Mouse (Mus musculus): ENCODE measurements around the gene Nfkbib. TPM values are rescaled to one million over a fixed set of nuclear protein-coding genes. Genes with fewer than 3 reads are reported as not detected.
A peak's percentile ranks its signal among the peaks of the same experiment; 100 is the strongest.

Nfkbib gene
- polyA plus RNA-seq, 1 experiment from 2014 or later, result 38.9 TPM

DNA sequence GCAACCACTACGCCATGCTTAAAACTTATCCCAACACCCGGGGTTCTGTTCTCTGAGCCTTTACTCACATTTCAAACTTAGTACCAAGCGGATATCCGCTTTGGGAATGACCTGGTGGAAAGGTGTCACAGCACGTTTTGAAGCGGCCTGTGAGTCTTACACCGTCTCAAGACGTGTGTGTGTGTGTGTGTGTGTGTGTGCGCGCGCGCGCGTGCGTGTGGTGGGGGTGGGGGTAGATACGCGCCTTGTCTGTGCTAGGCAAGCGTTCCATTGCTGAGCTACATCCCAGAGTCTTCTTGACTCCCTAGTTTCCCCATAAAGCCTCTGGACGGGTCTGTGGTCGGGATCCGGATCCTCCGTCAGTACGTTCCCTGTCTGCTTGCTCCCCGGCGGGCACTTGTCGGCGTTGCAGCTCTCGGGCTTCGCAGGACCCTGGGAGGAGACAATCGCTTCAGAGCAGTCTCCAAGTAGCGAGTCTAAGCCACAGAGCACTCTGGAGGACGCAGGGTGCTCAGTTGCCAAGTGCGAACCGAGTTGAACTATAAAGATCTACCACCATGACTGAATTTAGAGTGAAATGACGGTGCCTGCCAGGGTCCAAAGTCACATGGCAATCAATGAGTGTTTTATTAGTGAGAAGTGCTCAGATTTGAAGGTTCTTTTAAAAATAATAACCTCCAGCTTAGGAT lies 42.2 kb upstream of the Nfkbib start:
- H3K9me3 ChIP-seq, result no peaks in the 10 kb centered on the region
- H3K27me3 ChIP-seq, result no peaks in the 10 kb centered on the region
- peak overlapping the region; percentile 97 for H3K9ac ChIP-seq
- under 1% methylated on average over 35 of the region's 35 CpGs for WGBS
- H3K27ac ChIP-seq, result peak overlapping the region; percentile 100
- H3K36me3 ChIP-seq, result peaks cover 23% of the 10 kb centered on the region
- ATAC-seq (ENCODE audit: insufficient number of reproducible peaks, insufficient read depth, low FRiP score, low TSS enrichment), result peak; percentile 18; the same call in 1 of the 2 replicates
- peak overlapping the region; percentile 89 for H3K4me2 ChIP-seq (replicated peaks)
- peak overlapping the region; percentile 86 for H3K4me3 ChIP-seq
- H3K4me1 ChIP-seq, result peaks cover 30% of the 10 kb centered on the region

DNA sequence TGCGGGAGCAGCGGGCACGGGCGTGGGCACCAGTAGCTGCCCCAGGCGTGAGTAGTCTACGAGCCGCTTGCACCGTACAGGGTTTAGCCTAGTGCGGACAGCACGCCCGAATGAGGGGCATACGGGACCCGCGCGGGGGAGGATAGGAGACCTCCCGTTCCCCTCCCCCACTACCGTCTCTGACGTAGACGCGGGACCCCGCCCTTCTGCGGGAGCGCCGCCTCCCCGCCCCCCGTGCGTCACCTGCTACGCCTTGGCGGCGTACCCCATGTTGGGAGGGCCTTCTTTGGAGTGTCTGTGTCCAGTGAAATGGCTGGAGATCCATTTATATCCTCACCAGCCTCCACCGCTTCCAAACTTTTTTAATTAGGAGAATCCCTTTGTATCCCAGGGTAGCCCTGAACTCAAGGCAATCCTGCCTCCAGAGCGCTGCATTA lies 41.7 kb upstream of the Nfkbib start:
- WGBS, result under 1% methylated on average over 31 of the region's 32 CpGs
- peaks cover 31% of the 10 kb centered on the region for H3K4me1 ChIP-seq
- peaks cover 17% of the 10 kb centered on the region for H3K36me3 ChIP-seq
- peak overlapping the region; percentile 86 for H3K4me3 ChIP-seq
- H3K9ac ChIP-seq, result peak overlapping the region; percentile 97
- H3K9me3 ChIP-seq, result no peaks in the 10 kb centered on the region
- H3K4me2 ChIP-seq (replicated peaks), result peak overlapping the region; percentile 89
- peak overlapping the region; percentile 100 for H3K27ac ChIP-seq
- peak; percentile 65 for ATAC-seq (ENCODE audit: insufficient number of reproducible peaks, insufficient read depth, low FRiP score, low TSS enrichment)
- H3K27me3 ChIP-seq, result no peaks in the 10 kb centered on the region

GRCm38 (mm10) chr7:28808221-28808941 lies 41.1 kb upstream of the Nfkbib start, which contains the start of gene Hnrnpl:
TSS of gene Hnrnpl (plus strand) at chr7:28808541.
- peak; percentile 11 for ATAC-seq (ENCODE audit: insufficient number of reproducible peaks, insufficient read depth, low FRiP score, low TSS enrichment)
- Histone ChIP-seq H3K4me2 (replicated peaks) (peak within 1 kb of the TSS; percentile 89), H3K9ac (peak within 1 kb of the TSS; percentile 97), H3K27me3 (no peaks in the 10 kb centered on the region), H3K4me1 (peaks cover 31% of the 10 kb centered on the region), H3K27ac (peak within 1 kb of the TSS; percentile 100), H3K36me3 (peaks cover 11% of the 10 kb centered on the region), H3K9me3 (no peaks in the 10 kb centered on the region), H3K4me3 (peak within 1 kb of the TSS; percentile 86)
- 3% methylated on average over 35 of the region's 35 CpGs for WGBS

DNA sequence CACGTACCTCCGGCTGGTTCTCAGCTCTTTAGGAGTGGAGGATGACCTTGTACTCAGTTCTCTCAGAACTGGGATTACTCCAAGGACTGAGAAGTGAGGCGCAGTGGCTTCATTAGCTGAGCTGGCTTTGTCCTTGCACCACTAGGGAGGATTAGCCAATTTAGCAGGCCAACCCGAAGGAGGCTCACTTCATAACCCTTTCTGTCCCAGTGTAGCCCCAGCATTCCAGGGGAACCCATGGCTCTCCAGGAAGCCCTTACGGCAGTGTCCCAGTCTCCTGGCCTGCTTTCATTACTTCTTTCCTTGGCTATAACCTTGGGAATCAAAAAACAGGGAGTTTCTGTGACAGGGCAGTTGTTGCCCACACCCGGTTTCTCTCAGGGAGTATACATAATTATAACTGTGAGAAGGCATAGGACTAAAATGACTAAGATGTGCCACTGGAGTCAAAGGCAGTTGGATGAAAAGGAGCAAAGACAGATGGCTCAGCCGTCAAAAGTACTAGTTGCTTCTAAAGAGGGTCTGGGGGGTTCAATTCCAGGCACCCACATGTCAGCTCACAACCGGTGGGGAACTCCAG lies 40.4 kb upstream of the Nfkbib start:
- Histone ChIP-seq H3K27ac (peak overlapping the region; percentile 100), H3K9ac (peak overlapping the region; percentile 97), H3K4me1 (peaks cover 31% of the 10 kb centered on the region), H3K36me3 (peaks cover 5% of the 10 kb centered on the region; the same call in 1 of the 2 replicates), H3K27me3 (no peaks in the 10 kb centered on the region), H3K9me3 (no peaks in the 10 kb centered on the region), H3K4me2 (replicated peaks) (peak overlapping the region; percentile 89), H3K4me3 (peak overlapping the region; percentile 86)
- WGBS, result 41% methylated on average over 6 of the region's 8 CpGs
- ATAC-seq (ENCODE audit: insufficient number of reproducible peaks, insufficient read depth, low FRiP score, low TSS enrichment), result no peak

GRCm38 (mm10) chr7:28806869-28807268 lies 39.6 kb upstream of the Nfkbib start:
- H3K27ac ChIP-seq, result no peak overlapping the region
- no peak overlapping the region for H3K9ac ChIP-seq
- no peaks in the 10 kb centered on the region for H3K36me3 ChIP-seq
- no peak for ATAC-seq (ENCODE audit: insufficient number of reproducible peaks, insufficient read depth, low FRiP score, low TSS enrichment)
- no peaks in the 10 kb centered on the region for H3K27me3 ChIP-seq
- no peaks in the 10 kb centered on the region for H3K9me3 ChIP-seq
- 74% methylated on average over 4 of the region's 4 CpGs for WGBS
- H3K4me1 ChIP-seq, result peaks cover 31% of the 10 kb centered on the region
- no peak overlapping the region for H3K4me2 ChIP-seq (replicated peaks)
- no peak overlapping the region for H3K4me3 ChIP-seq

DNA sequence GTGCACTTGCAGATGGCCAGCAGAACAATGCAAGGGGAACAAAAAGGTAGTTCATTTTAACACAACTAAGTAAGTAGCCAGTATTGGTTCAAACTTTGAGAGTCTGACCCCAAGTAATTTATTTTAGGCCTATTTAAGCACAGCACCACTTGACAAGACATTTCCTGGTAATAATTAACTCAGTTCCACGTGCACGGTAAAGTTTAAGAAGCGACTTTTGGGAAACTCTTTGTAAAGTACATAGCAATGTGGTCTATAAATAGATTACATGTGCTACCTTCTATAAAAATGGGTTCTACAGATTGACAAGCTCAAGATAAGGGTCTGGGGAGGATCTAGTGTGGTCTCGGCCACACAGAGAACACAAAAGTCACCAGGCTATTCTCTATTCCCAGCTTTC lies 36.4 kb upstream of the Nfkbib start:
- peak overlapping the region; percentile 89 for H3K27ac ChIP-seq
- 45% methylated on average over 4 of the region's 4 CpGs for WGBS
- H3K4me1 ChIP-seq, result peaks cover 32% of the 10 kb centered on the region
- H3K36me3 ChIP-seq, result no peaks in the 10 kb centered on the region
- H3K4me3 ChIP-seq, result no peak overlapping the region
- H3K27me3 ChIP-seq, result no peaks in the 10 kb centered on the region
- no peak overlapping the region for H3K9ac ChIP-seq
- no peak overlapping the region for H3K4me2 ChIP-seq (replicated peaks)
- H3K9me3 ChIP-seq, result no peaks in the 10 kb centered on the region
- no peak for ATAC-seq (ENCODE audit: insufficient number of reproducible peaks, insufficient read depth, low FRiP score, low TSS enrichment)

DNA sequence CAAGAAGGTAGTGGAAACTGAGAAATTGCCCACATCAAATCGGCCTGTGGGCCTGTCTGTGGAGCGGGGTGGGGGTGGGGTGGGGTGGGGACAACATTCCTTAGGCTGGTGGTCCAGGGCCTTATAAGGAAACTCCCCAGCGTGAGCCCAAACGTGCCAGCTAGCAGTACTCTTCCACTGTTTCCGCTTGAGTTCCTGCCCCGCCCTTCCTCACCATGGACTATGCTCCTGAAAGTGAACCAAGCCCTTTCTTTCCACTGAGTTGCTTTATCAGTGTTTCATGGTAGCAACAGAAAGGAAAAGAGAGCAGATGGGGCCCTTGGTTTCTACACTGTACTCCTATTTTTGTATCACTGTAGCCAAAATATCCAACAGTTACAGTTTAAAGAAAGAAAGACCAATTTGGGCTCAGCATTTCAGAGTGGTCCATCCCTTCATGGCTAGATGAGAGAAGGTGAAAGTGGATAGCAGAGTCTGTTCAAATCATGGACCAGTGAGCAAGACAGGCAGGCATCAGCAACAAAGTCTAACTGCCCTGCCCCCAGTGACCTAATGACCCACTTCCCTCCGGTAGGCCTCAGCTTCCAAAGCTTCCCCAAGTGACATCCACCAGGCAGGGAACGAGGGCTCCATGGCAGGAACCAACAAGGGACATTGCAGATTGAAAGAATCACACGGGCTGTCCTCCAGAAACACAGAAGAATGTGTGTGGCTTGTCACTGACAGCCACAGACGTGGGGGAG lies 35.7 kb upstream of the Nfkbib start:
- peak overlapping the region; percentile 89 for H3K27ac ChIP-seq
- 7% methylated on average over 10 of the region's 10 CpGs for WGBS
- H3K36me3 ChIP-seq, result no peaks in the 10 kb centered on the region
- no peaks in the 10 kb centered on the region for H3K27me3 ChIP-seq
- 0 out of 2 replicates have a peak overlapping the region, but pooled peaks have one; percentile 8 for H3K4me3 ChIP-seq
- H3K4me2 ChIP-seq (replicated peaks), result peak overlapping the region; percentile 27
- H3K9ac ChIP-seq, result no peak overlapping the region
- H3K4me1 ChIP-seq, result peaks cover 29% of the 10 kb centered on the region
- peak; percentile 55; the same call in 1 of the 2 replicates for ATAC-seq (ENCODE audit: insufficient number of reproducible peaks, insufficient read depth, low FRiP score, low TSS enrichment)
- no peaks in the 10 kb centered on the region for H3K9me3 ChIP-seq

GRCm38 (mm10) chr7:28801901-28802670 lies 34.8 kb upstream of the Nfkbib start:
- no peaks in the 10 kb centered on the region for H3K36me3 ChIP-seq
- 20% methylated on average over 10 of the region's 10 CpGs for WGBS
- H3K4me2 ChIP-seq (replicated peaks), result peak overlapping the region; percentile 27; the same call in 1 of the 2 replicates
- H3K4me3 ChIP-seq, result 0 out of 2 replicates have a peak overlapping the region, but pooled peaks have one; percentile 8
- H3K9me3 ChIP-seq, result no peaks in the 10 kb centered on the region
- peaks cover 24% of the 10 kb centered on the region for H3K4me1 ChIP-seq
- ATAC-seq (ENCODE audit: insufficient number of reproducible peaks, insufficient read depth, low FRiP score, low TSS enrichment), result 0 out of 2 replicates have a peak, but pooled peaks have one; percentile 49
- H3K9ac ChIP-seq, result no peak overlapping the region
- H3K27ac ChIP-seq, result peak overlapping the region; percentile 89
- H3K27me3 ChIP-seq, result no peaks in the 10 kb centered on the region

DNA sequence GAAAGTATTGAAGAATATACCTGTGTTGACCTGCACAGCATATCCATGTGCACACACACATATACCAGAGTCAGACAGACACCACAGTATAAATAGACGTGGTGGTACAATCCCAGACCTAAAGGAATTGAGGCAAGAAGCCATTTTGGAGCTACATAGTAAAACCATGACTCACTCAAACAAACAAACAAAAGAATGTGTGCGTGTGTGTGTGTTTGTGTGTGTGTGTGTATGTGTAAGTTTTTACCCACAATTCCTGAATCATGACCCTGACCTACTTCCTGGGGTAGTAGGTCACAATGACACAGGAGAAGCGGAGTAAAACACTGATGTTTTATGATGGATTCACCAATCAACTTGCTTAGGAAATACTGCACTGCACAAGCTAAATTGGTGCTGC lies 34.1 kb upstream of the Nfkbib start:
- 70% methylated on average over 3 of the region's 3 CpGs for WGBS
- Histone ChIP-seq H3K9me3 (no peaks in the 10 kb centered on the region), H3K27ac (peak overlapping the region; percentile 89), H3K36me3 (no peaks in the 10 kb centered on the region), H3K9ac (no peak overlapping the region), H3K4me3 (no peak overlapping the region), H3K4me2 (replicated peaks) (no peak overlapping the region), H3K4me1 (peaks cover 30% of the 10 kb centered on the region), H3K27me3 (no peaks in the 10 kb centered on the region)
- no peak for ATAC-seq (ENCODE audit: insufficient number of reproducible peaks, insufficient read depth, low FRiP score, low TSS enrichment)

DNA sequence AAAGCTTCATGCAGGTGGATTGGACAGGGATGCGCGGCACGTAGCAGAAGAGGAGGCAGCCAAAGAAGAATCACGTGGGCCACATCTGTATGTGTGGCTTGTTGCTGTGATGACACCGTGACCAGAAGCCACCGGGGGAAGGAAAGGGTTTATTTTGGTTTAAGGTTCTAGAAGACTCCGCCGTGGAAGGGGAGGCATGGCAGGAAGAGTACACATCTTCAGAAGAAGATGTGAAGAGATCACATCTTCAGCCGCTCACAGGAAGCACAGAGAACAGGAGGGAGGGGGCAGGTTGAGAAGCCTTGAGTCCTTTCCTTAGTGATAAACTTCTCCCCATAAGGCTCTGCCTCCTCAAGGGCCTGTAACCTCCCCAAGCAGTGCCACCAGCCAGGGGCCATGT lies 32.7 kb upstream of the Nfkbib start:
- H3K4me1 ChIP-seq, result peaks cover 32% of the 10 kb centered on the region
- H3K9me3 ChIP-seq, result no peaks in the 10 kb centered on the region
- H3K4me2 ChIP-seq (replicated peaks), result no peak overlapping the region
- no peak for ATAC-seq (ENCODE audit: insufficient number of reproducible peaks, insufficient read depth, low FRiP score, low TSS enrichment)
- H3K9ac ChIP-seq, result no peak overlapping the region
- no peaks in the 10 kb centered on the region for H3K27me3 ChIP-seq
- WGBS, result 89% methylated on average over 9 of the region's 9 CpGs
- no peak overlapping the region for H3K27ac ChIP-seq
- no peak overlapping the region for H3K4me3 ChIP-seq
- no peaks in the 10 kb centered on the region for H3K36me3 ChIP-seq
